Mouse (Mus musculus) megakaryocyte progenitor cell, adult 5-6 weeks (primary cell): ENCODE data around the gene Olfr198. TPM values are rescaled to one million over a fixed set of nuclear protein-coding genes. Genes with fewer than 3 reads are reported as not detected.
"Not testable (repeated sequence)": the region's sequence is repeated elsewhere in the genome, so short reads cannot be mapped to it uniquely, and the experiment has no call there.

ENCODE experiments used
- ATAC-seq: replicated peaks from 2 replicates; pipeline ENCODE4 v1.8.0; 2016; ENCODE audit warnings: mild to moderate bottlenecking, moderate TSS enrichment, inconsistent platforms; ENCODE audit not compliant: poor library complexity
- total RNA-seq, 2 experiments: library from RNA; stranded (forward) in 1 of 2; stranded (reverse) in 1 of 2; fragments of 157-497, 149-512 nt in 1 of 2; fragments of 200-1000 nt in 1 of 2; gene quantifications; 2 replicates each; pipeline versions ENCODE4 v1.2.3 to v1.2.4; 2015 to 2017

Gene Olfr198
- total RNA-seq (2015) (not detected in 2 replicates), total RNA-seq (2017) (not detected in 2 replicates)

- not testable (repeated sequence) for ATAC-seq
Observed at GRCm38 (mm10) chr16:59203433-59203832, at the start of gene Olfr198. Gene Olfr198 (minus strand): TSS chr16:59203533.

- no peak for ATAC-seq
Observed at GRCm38 (mm10) chr16:59249684-59250083, 46.4 kb upstream of the Olfr198 start.

GRCm38 (mm10) chr16:59219667-59220066, 16.3 kb upstream of the Olfr198 start, which contains the start of gene Olfr199:
Gene Olfr199 (minus strand): TSS chr16:59219767.
- not testable (repeated sequence) for ATAC-seq

DNA sequence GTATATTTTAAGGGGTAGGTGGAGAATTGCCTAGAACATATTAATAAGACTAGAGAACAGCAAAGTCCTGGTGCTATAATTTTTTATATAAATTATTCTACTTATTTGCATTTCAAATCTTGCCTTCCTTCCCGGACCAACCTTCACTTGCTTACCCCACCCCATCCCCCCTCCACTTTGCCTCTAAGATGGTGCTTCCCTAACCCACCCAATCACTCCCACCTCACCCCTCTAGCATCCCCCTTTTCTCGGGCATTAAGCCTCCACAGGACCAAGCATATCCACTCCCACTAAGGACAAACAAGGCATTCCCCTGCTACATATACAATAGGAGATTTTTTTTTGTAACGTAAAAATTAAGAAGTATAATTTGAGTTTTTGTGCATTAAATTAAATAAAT, 14.5 kb upstream of the Olfr198 start:
- not testable (repeated sequence) for ATAC-seq

GRCm38 (mm10) chr16:59170354-59170753, 33.0 kb downstream of the Olfr198 start, which contains the start of gene Olfr196:
Gene Olfr196 (minus strand): TSS chr16:59170454.
- no peak for ATAC-seq

DNA sequence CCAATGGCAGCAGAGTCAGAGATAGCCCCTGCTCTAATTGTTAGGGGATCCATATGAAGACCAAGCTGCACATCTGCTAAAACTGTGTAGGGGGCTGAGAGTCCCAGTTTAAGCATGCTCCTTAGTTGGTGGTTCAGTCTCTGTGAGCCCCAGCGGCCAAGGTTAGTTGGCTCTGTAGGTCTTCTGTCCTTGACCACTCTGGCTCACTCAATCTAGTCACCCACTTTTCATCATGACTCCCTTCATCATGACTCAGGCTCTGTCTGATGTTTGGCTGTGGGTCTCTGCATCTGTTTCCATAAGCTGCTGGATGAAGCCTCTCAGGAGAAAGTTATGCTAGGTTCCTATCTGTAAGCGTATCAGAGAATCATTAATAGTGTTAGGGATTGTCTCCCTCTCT, 51.3 kb downstream of the Olfr198 start:
- ATAC-seq, result no peak

Other genes with a start within 250 kb of the Olfr198 start
- gene Olfr183, start 208.2 kb downstream of the Olfr198 start, total RNA-seq (2015), result not detected in 2 replicates
- not detected in 2 replicates for gene Olfr183, start 208.2 kb downstream of the Olfr198 start, total RNA-seq (2017)
- gene Olfr186, start 173.2 kb downstream of the Olfr198 start, total RNA-seq (2015), result not detected in 2 replicates
- not detected in 2 replicates for gene Olfr186, start 173.2 kb downstream of the Olfr198 start, total RNA-seq (2017)
- not detected in 2 replicates for gene Olfr187, start 163.8 kb downstream of the Olfr198 start, total RNA-seq (2015)
- not detected in 2 replicates for gene Olfr187, start 163.8 kb downstream of the Olfr198 start, total RNA-seq (2017)
- gene Olfr190, start 125.5 kb downstream of the Olfr198 start, total RNA-seq (2015), result not detected in 2 replicates
- not detected in 2 replicates for gene Olfr190, start 125.5 kb downstream of the Olfr198 start, total RNA-seq (2017)
- not detected in 2 replicates for gene Olfr191, start 113.7 kb downstream of the Olfr198 start, total RNA-seq (2015)
- not detected in 2 replicates for gene Olfr191, start 113.7 kb downstream of the Olfr198 start, total RNA-seq (2017)
- not detected in 2 replicates for gene Olfr193, start 91.7 kb downstream of the Olfr198 start, total RNA-seq (2015)
- not detected in 2 replicates for gene Olfr193, start 91.7 kb downstream of the Olfr198 start, total RNA-seq (2017)
- gene Olfr194, start 82.5 kb downstream of the Olfr198 start, total RNA-seq (2015), result not detected in 2 replicates
- not detected in 2 replicates for gene Olfr194, start 82.5 kb downstream of the Olfr198 start, total RNA-seq (2017)
- gene Olfr195, start 56.5 kb downstream of the Olfr198 start, total RNA-seq (2015), result not detected in 2 replicates
- gene Olfr195, start 56.5 kb downstream of the Olfr198 start, total RNA-seq (2017), result not detected in 2 replicates
- gene Olfr196, start 33.1 kb downstream of the Olfr198 start, total RNA-seq (2015), result not detected in 2 replicates
- gene Olfr196, start 33.1 kb downstream of the Olfr198 start, total RNA-seq (2017), result not detected in 2 replicates
- gene Olfr199, start 16.2 kb upstream of the Olfr198 start, total RNA-seq (2015), result not detected in 2 replicates
- gene Olfr199, start 16.2 kb upstream of the Olfr198 start, total RNA-seq (2017), result not detected in 2 replicates
- gene Olfr201, start 69.1 kb upstream of the Olfr198 start, total RNA-seq (2015), result not detected in 2 replicates
- gene Olfr201, start 69.1 kb upstream of the Olfr198 start, total RNA-seq (2017), result not detected in 2 replicates
- not detected in 2 replicates for gene Olfr202, start 83.3 kb upstream of the Olfr198 start, total RNA-seq (2015)
- not detected in 2 replicates for gene Olfr202, start 83.3 kb upstream of the Olfr198 start, total RNA-seq (2017)
- gene Olfr203, start 95.3 kb upstream of the Olfr198 start, total RNA-seq (2015), result not detected in 2 replicates
- not detected in 2 replicates for gene Olfr203, start 95.3 kb upstream of the Olfr198 start, total RNA-seq (2017)
- 0.02 TPM in 1 of 2 replicates, not detected in the other for gene Olfr204, start 114.7 kb upstream of the Olfr198 start, total RNA-seq (2015)
- gene Olfr204, start 114.7 kb upstream of the Olfr198 start, total RNA-seq (2017), result not detected in 2 replicates
- not detected in 2 replicates for gene Olfr205, start 127.6 kb upstream of the Olfr198 start, total RNA-seq (2015)
- not detected in 2 replicates for gene Olfr205, start 127.6 kb upstream of the Olfr198 start, total RNA-seq (2017)
- not detected in 2 replicates for gene Olfr206, start 145.7 kb upstream of the Olfr198 start, total RNA-seq (2015)
- gene Olfr206, start 145.7 kb upstream of the Olfr198 start, total RNA-seq (2017), result not detected in 2 replicates
- gene Olfr209, start 160.5 kb upstream of the Olfr198 start, total RNA-seq (2015), result not detected in 2 replicates
- gene Olfr209, start 160.5 kb upstream of the Olfr198 start, total RNA-seq (2017), result not detected in 2 replicates
- gene Gabrr3, start 203.8 kb upstream of the Olfr198 start, total RNA-seq (2015), result not detected in 2 replicates
- gene Gabrr3, start 203.8 kb upstream of the Olfr198 start, total RNA-seq (2017), result not detected in 2 replicates